Mouse (Mus musculus): ENCODE results near the gene Bloc1s6.

DNA sequence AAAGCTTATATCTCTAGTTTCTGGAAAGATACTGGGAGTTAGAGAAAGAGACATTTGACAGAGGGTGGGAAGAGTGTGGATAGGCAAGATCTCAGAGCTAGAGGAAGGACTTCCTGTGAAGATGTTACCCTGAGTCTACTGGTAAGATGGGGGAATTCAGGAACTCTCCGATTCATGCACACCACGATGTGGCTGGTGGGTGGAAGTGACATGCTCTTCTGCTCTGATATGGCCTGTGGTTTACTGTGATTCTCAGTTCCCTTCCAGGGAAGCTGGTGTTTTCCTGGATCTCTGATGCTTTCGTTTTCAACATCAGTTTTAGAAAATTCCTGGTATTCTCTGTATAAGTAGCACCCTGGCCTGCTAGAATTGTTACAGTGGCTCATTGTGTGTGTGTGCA is 26.4 kb upstream of the Bloc1s6 start:
- TF ChIP-seq CTCF (IDR thresholded peaks at IDR 0.05; ENCODE audit: insufficient read depth, low read depth, low read length) (no peak), POLR2A (IDR thresholded peaks at IDR 0.05; ENCODE audit: insufficient read depth, low read depth, low read length) (no peak)
